Mouse (Mus musculus) MEL (cell line): ENCODE measurements around the gene Gm28035.

Source experiments
- CTCF ChIP-seq, 3 experiments: IDR thresholded peaks in 2 of 3; conservative IDR thresholded peaks in 1 of 3; 2 replicates each; pipeline ENCODE4 v1.5.1; 2011 to 2012; ENCODE audit warnings: low read length in 3 of 3, low read depth in 2 of 3, mild to moderate bottlenecking in 2 of 3, improper control_type of control experiment in 1 of 3, inconsistent platforms in 1 of 3, mixed read lengths in 1 of 3, moderate library complexity in 1 of 3; ENCODE audit not compliant: control insufficient read depth in 1 of 3, insufficient read depth in 1 of 3, poor library complexity in 1 of 3, severe bottlenecking in 1 of 3
- MEF2A ChIP-seq: IDR thresholded peaks from 2 replicates; pipeline ENCODE4 v1.6.1; 2014; ENCODE audit warnings: low read depth, mild to moderate bottlenecking, inconsistent platforms, low read length, improper control_type of control experiment; ENCODE audit not compliant: poor library complexity, insufficient replicate concordance, severe bottlenecking; ENCODE audit errors: extremely low read depth
- NRF1 ChIP-seq: IDR thresholded peaks from 2 replicates; pipeline ENCODE4 v1.6.1; 2014; ENCODE audit warnings: low read depth, mild to moderate bottlenecking, inconsistent platforms, low read length, improper control_type of control experiment, moderate library complexity; ENCODE audit not compliant: poor library complexity, insufficient read depth, severe bottlenecking
- POLR2A ChIP-seq, 2 experiments: IDR thresholded peaks; 2 replicates each; pipeline ENCODE4 v1.6.1; 2011 to 2012; ENCODE audit warnings: low read length in 2 of 2, mild to moderate bottlenecking in 2 of 2, control low read depth in 1 of 2, improper control_type of control experiment in 1 of 2, low read depth in 1 of 2, moderate library complexity in 1 of 2; ENCODE audit not compliant: control insufficient read depth in 1 of 2, insufficient read depth in 1 of 2, poor library complexity in 1 of 2
- POLR2AphosphoS2 ChIP-seq: IDR thresholded peaks from 2 replicates; pipeline ENCODE4 v1.6.1; 2011; ENCODE audit warnings: low read length, improper control_type of control experiment
- POLR2AphosphoS5 ChIP-seq: IDR thresholded peaks from 2 replicates; pipeline ENCODE4 v1.6.1; 2012; ENCODE audit warnings: low read depth, borderline replicate concordance, mild to moderate bottlenecking, inconsistent platforms, low read length, moderate library complexity, mixed read lengths
- SIN3A ChIP-seq: IDR thresholded peaks from 2 replicates; pipeline ENCODE4 v1.6.1; 2012; ENCODE audit warnings: low read length, improper control_type of control experiment, inconsistent platforms
- SMC3 ChIP-seq: IDR thresholded peaks from 2 replicates; pipeline ENCODE4 v1.6.1; 2011; ENCODE audit warnings: low read depth, low read length, improper control_type of control experiment
- TCF12 ChIP-seq: IDR thresholded peaks from 2 replicates; pipeline ENCODE4 v1.6.1; 2014; ENCODE audit warnings: low read depth, mild to moderate bottlenecking, inconsistent platforms, low read length, improper control_type of control experiment, moderate library complexity

DNA sequence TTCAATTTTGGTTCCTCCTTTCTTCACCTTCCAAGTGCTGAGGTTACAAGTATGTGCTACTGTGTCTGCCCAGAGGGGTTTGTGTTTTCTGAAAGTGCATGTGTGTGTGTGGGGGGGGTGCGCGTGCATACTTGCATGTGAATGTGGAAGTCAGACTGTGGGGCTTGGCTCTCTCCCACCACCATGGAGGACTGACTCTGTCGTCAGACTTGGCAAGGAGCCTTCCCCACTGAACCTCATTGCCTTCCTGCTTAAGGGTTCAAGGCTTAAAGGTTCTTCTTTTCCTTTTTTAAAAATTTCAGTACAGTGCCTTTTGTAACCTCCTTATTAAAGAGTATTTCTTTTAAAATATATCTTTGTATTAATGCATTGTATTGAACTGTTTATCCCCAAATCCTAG lies 88.4 kb downstream of the Gm28035 start:
- no peak for TF ChIP-seq CTCF (IDR thresholded peaks at IDR 0.05 in 2 of 3, conservative IDR thresholded peaks at IDR 0.05 in 1 of 3; ENCODE audit: control insufficient read depth in 1 of 3, insufficient read depth in 1 of 3, low read depth in 2 of 3, low read length in 3 of 3, poor library complexity in 1 of 3, severe bottlenecking in 1 of 3)
- TF ChIP-seq POLR2A (IDR thresholded peaks at IDR 0.05; ENCODE audit: control insufficient read depth in 1 of 2, insufficient read depth in 1 of 2, low read depth in 1 of 2, low read length in 2 of 2, poor library complexity in 1 of 2): no peak
- TF ChIP-seq POLR2AphosphoS5: no peak
- no peak for TF ChIP-seq NRF1
- no peak for TF ChIP-seq MEF2A
- no peak for TF ChIP-seq POLR2AphosphoS2
- no peak for TF ChIP-seq TCF12
- TF ChIP-seq SMC3: no peak
- TF ChIP-seq SIN3A: no peak
